Mouse (Mus musculus) kidney, embryonic 16.5 days (tissue): ENCODE results near the gene Gpx3. TPM values are rescaled to one million over a fixed set of nuclear protein-coding genes. Genes with fewer than 3 reads are reported as not detected.

ENCODE experiments used
- ATAC-seq: fragments of 200-750 bp; cut with Nextera tagmentation; 2 replicates; pipeline ENCODE4 v1.8.0; 2017; ENCODE audit warnings: moderate TSS enrichment; ENCODE audit not compliant: low FRiP score, low TSS enrichment
- H3K27ac ChIP-seq: fragments of 300-500 bp; sonication (generic); 2 replicates; pipeline ENCODE4 v1.5.1; 2014; ENCODE audit warnings: low read length
- H3K27me3 ChIP-seq: fragments of 300-500 bp; sonication (generic); 2 replicates; pipeline ENCODE4 v1.6.1; 2014; ENCODE audit warnings: low read length, control low read depth, mixed read lengths; ENCODE audit not compliant: insufficient read depth
- H3K36me3 ChIP-seq: fragments of 300-500 bp; sonication (generic); 2 replicates; pipeline ENCODE4 v1.6.1; 2014; ENCODE audit warnings: low read length, control low read depth, mixed read lengths; ENCODE audit not compliant: insufficient read depth
- H3K4me1 ChIP-seq: fragments of 300-500 bp; sonication (generic); 2 replicates; pipeline ENCODE4 v1.6.1; 2014; ENCODE audit warnings: low read length, control low read depth, mixed read lengths; ENCODE audit not compliant: insufficient read depth
- H3K4me2 ChIP-seq: fragments of 300-500 bp; sonication (generic); replicated peaks from 2 replicates; pipeline ENCODE4 v1.6.1; 2014; ENCODE audit warnings: low read depth, low read length
- H3K4me3 ChIP-seq: fragments of 300-500 bp; sonication (generic); 2 replicates; pipeline ENCODE4 v1.5.1; 2014; ENCODE audit warnings: mild to moderate bottlenecking, low read length
- H3K9ac ChIP-seq: fragments of 300-500 bp; sonication (generic); replicated peaks from 2 replicates; pipeline ENCODE4 v1.6.1; 2014; ENCODE audit warnings: low read length
- H3K9me3 ChIP-seq: fragments of 300-500 bp; sonication (generic); 2 replicates; pipeline ENCODE4 v1.6.1; 2016; ENCODE audit warnings: low read length, control low read depth
- WGBS: fragments of 180-500 bp; shearing (Covaris S2); extraction: QIAGEN DNeasy Blood & Tissue Kit; methylation state at CpG from one replicate; pipeline ENCODE4 v1.1.7; 2014; 5-methylcytosine and 5-hydroxymethylcytosine counted together
- polyA plus RNA-seq: library from polyadenylated mRNA; unstranded; fragments of >200 nt; fragmentation: Nextera tagmentation; extraction: Ambion mirVana; gene quantifications from 2 replicates; pipeline ENCODE4 v1.2.1, GENCODE M21; 2015

Gpx3 gene
- polyA plus RNA-seq, 1 experiment from 2014 or later, result 297 TPM

GRCm38 (mm10) chr11:54910081-54910665 lies 7.9 kb downstream of the Gpx3 start:
- H3K27ac ChIP-seq, result no peak overlapping the region
- no peak overlapping the region for H3K9ac ChIP-seq
- no peak overlapping the region for H3K4me3 ChIP-seq
- WGBS, result 92% methylated on average over 12 of the region's 12 CpGs
- H3K36me3 ChIP-seq, result peaks cover 32% of the 10 kb centered on the region; the same call in 1 of the 2 replicates
- no peaks in the 10 kb centered on the region for H3K27me3 ChIP-seq
- H3K4me2 ChIP-seq, result no peak overlapping the region
- H3K9me3 ChIP-seq, result no peaks in the 10 kb centered on the region
- no peaks in the 10 kb centered on the region for H3K4me1 ChIP-seq
- ATAC-seq, result no peak

- Histone ChIP-seq H3K36me3 (peaks cover 32% of the 10 kb centered on the region; the same call in 1 of the 2 replicates), H3K4me2 (no peak overlapping the region), H3K4me3 (no peak overlapping the region), H3K27me3 (no peaks in the 10 kb centered on the region), H3K27ac (no peak overlapping the region), H3K9me3 (no peaks in the 10 kb centered on the region), H3K4me1 (no peaks in the 10 kb centered on the region), H3K9ac (no peak overlapping the region)
- WGBS, result 93% methylated on average over 3 of the region's 3 CpGs
- ATAC-seq, result no peak
Observed at GRCm38 (mm10) chr11:54911201-54911600, 8.9 kb downstream of the Gpx3 start.

DNA sequence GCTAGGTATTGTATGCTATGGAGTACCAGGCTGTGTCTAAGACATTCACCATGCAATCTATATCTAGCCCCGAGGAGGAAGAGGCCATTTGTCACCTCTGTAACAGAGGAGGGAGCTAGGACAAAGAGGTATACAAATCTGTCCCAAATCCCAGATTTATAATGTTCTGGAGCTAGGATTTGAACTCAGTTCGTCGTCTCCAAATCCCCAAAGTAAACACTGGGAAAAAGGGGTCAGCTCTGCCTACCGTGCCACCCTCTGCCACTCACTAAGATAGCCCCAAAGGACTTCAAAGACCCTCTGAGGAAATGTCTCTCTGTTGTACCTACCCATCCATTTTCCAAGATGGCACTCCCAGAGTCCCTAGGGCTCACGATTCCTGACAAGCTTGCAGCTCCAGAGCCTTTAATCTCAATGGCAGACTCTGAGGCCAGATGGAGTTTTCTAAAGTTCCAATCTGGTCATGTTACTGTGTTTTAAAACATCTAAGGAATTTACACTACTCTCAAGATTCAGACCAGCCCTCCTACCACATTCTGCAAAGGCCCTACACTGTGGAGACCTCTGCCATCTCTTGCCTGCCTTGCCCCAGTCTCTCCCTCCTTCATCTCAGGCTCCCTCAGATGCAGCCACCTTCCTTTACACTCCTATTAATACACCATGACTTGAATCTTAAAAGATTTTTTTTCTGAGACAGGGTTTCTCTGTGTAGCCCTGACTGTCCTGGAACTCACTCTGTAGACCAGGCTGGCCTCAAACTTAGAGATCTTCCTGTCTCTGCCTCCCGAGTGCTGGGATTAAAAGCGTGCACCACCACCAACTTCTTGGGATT lies 9.6 kb downstream of the Gpx3 start:
- Histone ChIP-seq H3K27ac (no peak overlapping the region), H3K27me3 (no peaks in the 10 kb centered on the region), H3K36me3 (peaks cover 34% of the 10 kb centered on the region), H3K4me2 (no peak overlapping the region), H3K9ac (no peak overlapping the region), H3K4me3 (no peak overlapping the region), H3K9me3 (no peaks in the 10 kb centered on the region), H3K4me1 (no peaks in the 10 kb centered on the region)
- no peak for ATAC-seq
- WGBS, result 83% methylated on average over 7 of the region's 7 CpGs

GRCm38 (mm10) chr11:54912503-54913316 lies 10.5 kb downstream of the Gpx3 start:
- no peak overlapping the region for H3K27ac ChIP-seq
- H3K9me3 ChIP-seq, result no peaks in the 10 kb centered on the region
- H3K4me3 ChIP-seq, result no peak overlapping the region
- ATAC-seq, result no peak
- H3K9ac ChIP-seq, result no peak overlapping the region
- H3K27me3 ChIP-seq, result no peaks in the 10 kb centered on the region
- 81% methylated on average over 9 of the region's 9 CpGs for WGBS
- peaks cover 42% of the 10 kb centered on the region for H3K36me3 ChIP-seq
- H3K4me2 ChIP-seq, result no peak overlapping the region
- H3K4me1 ChIP-seq, result no peaks in the 10 kb centered on the region

GRCm38 (mm10) chr11:54913841-54914240 lies 11.6 kb downstream of the Gpx3 start:
- H3K4me2 ChIP-seq, result no peak overlapping the region
- H3K9me3 ChIP-seq, result no peaks in the 10 kb centered on the region; the same call in 1 of the 2 replicates
- no peak overlapping the region for H3K4me3 ChIP-seq
- H3K4me1 ChIP-seq, result no peaks in the 10 kb centered on the region
- no peak for ATAC-seq
- no peak overlapping the region for H3K9ac ChIP-seq
- H3K36me3 ChIP-seq, result peaks cover 50% of the 10 kb centered on the region
- H3K27ac ChIP-seq, result no peak overlapping the region
- WGBS, result 88% methylated on average over 5 of the region's 5 CpGs
- no peaks in the 10 kb centered on the region for H3K27me3 ChIP-seq

- H3K27me3 ChIP-seq, result no peaks in the 10 kb centered on the region
- H3K4me2 ChIP-seq, result no peak overlapping the region
- 87% methylated on average over 7 of the region's 7 CpGs for WGBS
- no peak overlapping the region for H3K9ac ChIP-seq
- peaks cover 51% of the 10 kb centered on the region for H3K36me3 ChIP-seq
- H3K4me3 ChIP-seq, result no peak overlapping the region
- ATAC-seq, result no peak
- 0 out of 2 replicates have a peak, but pooled peaks cover 4% of the 10 kb centered on the region for H3K4me1 ChIP-seq
- no peak overlapping the region for H3K27ac ChIP-seq
- no peaks in the 10 kb centered on the region; the same call in 1 of the 2 replicates for H3K9me3 ChIP-seq
Observed at GRCm38 (mm10) chr11:54917461-54917860, 15.2 kb downstream of the Gpx3 start.

DNA sequence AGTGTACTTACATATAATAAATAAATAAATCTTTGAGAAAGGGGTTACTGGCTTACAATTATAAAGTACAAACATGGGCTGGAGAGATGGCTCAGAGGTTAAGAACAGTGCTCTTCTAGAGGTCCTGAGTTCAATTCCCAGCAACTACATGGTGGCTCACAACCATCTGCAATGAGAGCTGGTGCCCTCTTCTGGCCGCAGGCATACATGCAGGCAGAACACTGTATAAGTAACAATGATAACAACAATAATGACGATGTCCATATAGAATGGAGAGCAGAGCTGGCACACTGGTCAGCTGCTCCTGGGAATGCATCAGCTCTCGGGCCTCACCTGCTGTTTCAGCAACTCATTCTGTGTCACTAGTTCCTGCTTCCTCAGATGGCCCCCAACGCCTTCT lies 16.0 kb downstream of the Gpx3 start:
- no peak for ATAC-seq
- 92% methylated on average over 4 of the region's 4 CpGs for WGBS

GRCm38 (mm10) chr11:54920127-54920972 lies 18.1 kb downstream of the Gpx3 start:
- no peak overlapping the region for H3K9ac ChIP-seq
- WGBS, result 55% methylated on average over 11 of the region's 11 CpGs
- no peaks in the 10 kb centered on the region; the same call in 1 of the 2 replicates for H3K9me3 ChIP-seq
- ATAC-seq, result 0 out of 2 replicates have a peak, but pooled peaks have one; percentile 18
- peak overlapping the region; percentile 4; the same call in 1 of the 2 replicates for H3K27ac ChIP-seq
- peaks cover 52% of the 10 kb centered on the region for H3K36me3 ChIP-seq
- no peak overlapping the region for H3K4me3 ChIP-seq
- H3K4me1 ChIP-seq, result peaks cover 8% of the 10 kb centered on the region
- no peaks in the 10 kb centered on the region for H3K27me3 ChIP-seq
- H3K4me2 ChIP-seq, result no peak overlapping the region

More for the DNA sequence above, 16.0 kb downstream of the Gpx3 start:
- no peak overlapping the region for H3K4me3 ChIP-seq
- H3K4me1 ChIP-seq, result peaks cover 8% of the 10 kb centered on the region
- H3K4me2 ChIP-seq, result no peak overlapping the region
- H3K27me3 ChIP-seq, result no peaks in the 10 kb centered on the region
- H3K9ac ChIP-seq, result no peak overlapping the region
- no peak overlapping the region for H3K27ac ChIP-seq
- peaks cover 54% of the 10 kb centered on the region for H3K36me3 ChIP-seq
- no peaks in the 10 kb centered on the region; the same call in 1 of the 2 replicates for H3K9me3 ChIP-seq
